9 mouse cellular contexts compared by ENCODE assay signal in the genomic region with DNA sequence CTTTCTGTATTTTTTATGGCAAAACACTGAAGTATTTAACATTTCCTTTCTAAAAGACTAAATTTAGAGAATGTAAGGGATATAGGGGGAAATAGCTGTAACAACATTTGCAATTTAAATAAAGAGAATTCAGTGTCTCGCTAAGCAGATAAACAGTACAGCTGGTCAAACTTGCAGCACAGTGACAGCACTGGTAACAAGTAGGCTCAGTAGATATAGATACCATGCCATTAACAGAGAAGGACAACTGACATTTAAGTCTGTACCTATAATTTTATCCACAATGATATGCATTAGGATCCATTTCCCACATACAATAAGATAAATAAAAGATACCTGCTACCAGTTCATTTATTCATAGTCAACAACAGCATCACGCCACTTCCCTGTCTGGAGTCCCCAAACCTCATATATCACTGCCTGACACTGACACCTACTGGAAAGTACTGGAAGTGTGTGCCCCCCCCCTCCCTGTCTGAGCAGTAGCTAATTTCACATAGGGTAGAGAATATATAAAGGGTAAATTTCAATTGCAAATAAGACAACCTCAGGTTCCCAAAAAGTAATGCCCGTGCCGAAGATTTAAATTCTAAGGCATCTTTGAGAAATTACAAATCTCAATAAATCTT.
DNase-seq lines count a peak whose midpoint lies in the region; ATAC-seq and TF ChIP-seq lines count a peak whose summit lies in the region.
"Had no signal": no experiment of that assay in that cellular context is flagged by ENCODE, and none has a peak within 500 bp of the region (broad histone marks: within the 10 kb centered on the region; RNA-seq: fewer than 3 reads in every experiment).

No protein-coding gene starts in this region.

- TF ChIP-seq CTCF in heart, postnatal 0 days (IDR thresholded peaks at IDR 0.05; ENCODE audit: low read depth): peak; percentile 89
- TF ChIP-seq CTCF in midbrain, postnatal 0 days (IDR thresholded peaks at IDR 0.05): peak; percentile 94

- no peak overlapping the region for H3K27ac ChIP-seq in heart, postnatal 0 days (ENCODE audit: low read depth)
- no peak overlapping the region for H3K27ac ChIP-seq in midbrain, postnatal 0 days (ENCODE audit: low read depth, low read length)
- H3K27ac ChIP-seq: lung, embryonic 15.5 days had no signal

- no peak overlapping the region for H3K4me2 ChIP-seq in heart, postnatal 0 days (ENCODE audit: low read depth, low read length)
- H3K4me2 ChIP-seq in midbrain, postnatal 0 days (ENCODE audit: low read depth, low read length, poor library complexity, severe bottlenecking): peak overlapping the region; percentile 33
- H3K4me2 ChIP-seq: lung, embryonic 15.5 days had no signal

- no peak overlapping the region for H3K9ac ChIP-seq in heart, postnatal 0 days (replicated peaks; ENCODE audit: low read depth, low read length)
- no peak overlapping the region for H3K9ac ChIP-seq in midbrain, postnatal 0 days (replicated peaks; ENCODE audit: low read length, poor library complexity, severe bottlenecking)
- H3K9ac ChIP-seq: lung, embryonic 15.5 days had no signal

- WGBS in heart, postnatal 0 days: 29% methylated on average over 4 of the region's 4 CpGs
- 15% methylated on average over 4 of the region's 4 CpGs for WGBS in midbrain, postnatal 0 days

- intact Hi-C loops in heart, postnatal 25 days (cut with DNase I): loop anchor here (2.0 to 10.0 kb wide), 5 partner anchors 358 to 1248 kb away; no protein-coding TSS in a partner anchor
- intact Hi-C loops in left cerebral cortex, postnatal 25 days (cut with DNase I): loop anchor here (1.0 to 5.0 kb wide), 4 partner anchors 395 to 1162 kb away; no protein-coding TSS in a partner anchor

- peak; percentile 52 for DNase-seq in heart, postnatal 0 days (ENCODE audit: low spot score)
- no peak for DNase-seq in heart, postnatal 25 days (ENCODE audit: low spot score)
- peak; percentile 69 for DNase-seq in ES-CJ7 (ENCODE audit: low read depth, low spot score)
- DNase-seq in cerebellum, postnatal 36 days: peak; percentile 51
- DNase-seq in left cerebral cortex, postnatal 25 days (ENCODE audit: low spot score in 2 of 2): peak; percentile 32 to 72
- peak; percentile 85 for DNase-seq in midbrain, postnatal 0 days (ENCODE audit: low spot score)
- DNase-seq in thymus, postnatal 4 days: peak; percentile 57

- no peaks in the 10 kb centered on the region for H3K9me3 ChIP-seq in heart, postnatal 0 days (replicated peaks; ENCODE audit: control insufficient read depth, low read length)
- H3K9me3 ChIP-seq in midbrain, postnatal 0 days (ENCODE audit: low read length): no peaks in the 10 kb centered on the region
- H3K9me3 ChIP-seq: lung, embryonic 15.5 days had no signal

- H3K27me3 ChIP-seq in heart, postnatal 0 days (ENCODE audit: control insufficient read depth, insufficient read depth, low read length): no peaks in the 10 kb centered on the region
- no peaks in the 10 kb centered on the region for H3K27me3 ChIP-seq in midbrain, postnatal 0 days (ENCODE audit: insufficient read depth, low read length)
- H3K27me3 ChIP-seq: lung, embryonic 15.5 days had no signal

- TF ChIP-seq EP300 in heart, postnatal 0 days (IDR thresholded peaks at IDR 0.05; ENCODE audit: low read depth): no peak

- no peak overlapping the region for H3K4me3 ChIP-seq in heart, postnatal 0 days (ENCODE audit: low read depth, low read length)
- peak overlapping the region; percentile 24; the same call in 1 of the 2 replicates for H3K4me3 ChIP-seq in midbrain, postnatal 0 days (ENCODE audit: low read depth, low read length)
- H3K4me3 ChIP-seq: lung, embryonic 15.5 days had no signal

- ATAC-seq in heart, postnatal 0 days (ENCODE audit: insufficient read depth, low read depth): peak; percentile 80; the same call in 1 of the 2 replicates
- ATAC-seq in hematopoietic stem cell, adult 5-6 weeks (replicated peaks in 1 of 2; ENCODE audit: insufficient read depth in 1 of 2, low FRiP score in 2 of 2, low TSS enrichment in 1 of 2, low read depth in 1 of 2, poor library complexity in 2 of 2, severe bottlenecking in 2 of 2): peak; percentile 88 to 89
- ATAC-seq in midbrain, postnatal 0 days (ENCODE audit: low FRiP score): peak; percentile 87

- 0 out of 2 replicates have a peak, but pooled peaks cover 5% of the 10 kb centered on the region for H3K36me3 ChIP-seq in heart, postnatal 0 days (replicated peaks; ENCODE audit: control insufficient read depth, insufficient read depth, low read length)
- H3K36me3 ChIP-seq in midbrain, postnatal 0 days (ENCODE audit: insufficient read depth, low read length): no peaks in the 10 kb centered on the region
- H3K36me3 ChIP-seq: lung, embryonic 15.5 days had no signal

- no peaks in the 10 kb centered on the region for H3K4me1 ChIP-seq in heart, postnatal 0 days (ENCODE audit: control insufficient read depth, insufficient read depth)
- H3K4me1 ChIP-seq in midbrain, postnatal 0 days (ENCODE audit: insufficient read depth, low read length): no peaks in the 10 kb centered on the region; the same call in 1 of the 2 replicates
- H3K4me1 ChIP-seq: lung, embryonic 15.5 days had no signal
